Mouse (Mus musculus): ENCODE measurements at regions not wholly inside any gene's neighbourhood (a gene's known extent, or its start where the extent isn't known, plus 50 kb on each side); places are given as distances from the start of the nearest gene placed in this dataset.

- TF ChIP-seq CTCF (IDR thresholded peaks at IDR 0.05; ENCODE audit: low read depth): no peak
- no peak for TF ChIP-seq EP300 (IDR thresholded peaks at IDR 0.05; ENCODE audit: low read depth)
These were observed 142.2 kb downstream of the Ipmk start for GRCm38 (mm10) chr10:71489791-71490190.
